Mouse (Mus musculus) lung, postnatal 0 days (tissue): ENCODE measurements around the gene Dhcr24.

ENCODE experiments used
- CTCF ChIP-seq: IDR thresholded peaks from 2 replicates; pipeline ENCODE4 v1.5.1; 2016; ENCODE audit warnings: antibody characterized with exemption, mild to moderate bottlenecking
- EP300 ChIP-seq: IDR thresholded peaks from 2 replicates; pipeline ENCODE4 v1.6.1; 2016; ENCODE audit warnings: antibody characterized with exemption, mild to moderate bottlenecking, control low read depth

DNA sequence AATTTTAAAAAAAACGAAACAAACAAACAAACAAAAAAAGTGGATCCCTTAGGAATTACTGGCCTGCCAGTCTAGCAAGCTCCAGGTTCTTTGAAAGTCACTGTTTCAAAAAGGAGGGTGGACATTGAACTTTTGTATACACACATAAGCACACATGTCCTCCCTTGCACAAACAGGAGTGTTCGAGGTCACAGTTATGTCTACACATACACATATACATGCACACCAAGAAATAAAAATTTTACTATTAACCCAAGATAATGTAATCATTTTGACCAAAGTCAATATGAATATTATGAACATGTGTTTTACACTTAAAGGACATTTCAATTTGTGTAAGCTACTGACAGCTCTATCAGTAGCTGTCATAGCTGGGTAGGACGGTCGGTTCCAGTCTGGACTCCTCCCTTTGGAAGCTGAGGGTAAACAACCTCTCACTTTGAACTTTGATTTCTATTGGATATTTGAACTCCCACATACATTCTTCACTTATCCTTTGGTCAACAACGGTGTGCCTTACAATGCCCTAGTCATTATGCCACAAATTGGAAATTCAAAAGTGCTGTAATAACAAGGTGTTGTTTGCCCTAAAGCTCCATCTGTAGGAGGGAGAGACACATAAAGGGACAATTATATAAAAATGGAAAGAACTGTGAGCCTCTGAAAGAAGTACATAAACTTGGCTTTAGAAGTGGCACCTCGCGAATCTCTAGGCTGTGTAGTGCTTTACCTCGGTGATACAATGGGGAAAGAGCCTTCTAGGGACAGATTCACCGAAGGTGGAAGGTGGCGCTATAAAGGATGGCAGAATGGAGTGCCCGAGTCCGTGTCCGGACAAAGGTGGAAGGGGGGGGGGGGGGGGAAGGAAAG is 1.3 kb upstream of the Dhcr24 start:
- TF ChIP-seq CTCF: no peak
- TF ChIP-seq EP300: no peak
